Mouse (Mus musculus): Measurements from ENCODE around the gene Psors1c2. TPM values are rescaled to one million over a fixed set of nuclear protein-coding genes. Genes with fewer than 3 reads are reported as not detected.

The Psors1c2 gene
- total RNA-seq, 2 experiments from 2014 or later = 0.32 to 0.61 TPM

DNA sequence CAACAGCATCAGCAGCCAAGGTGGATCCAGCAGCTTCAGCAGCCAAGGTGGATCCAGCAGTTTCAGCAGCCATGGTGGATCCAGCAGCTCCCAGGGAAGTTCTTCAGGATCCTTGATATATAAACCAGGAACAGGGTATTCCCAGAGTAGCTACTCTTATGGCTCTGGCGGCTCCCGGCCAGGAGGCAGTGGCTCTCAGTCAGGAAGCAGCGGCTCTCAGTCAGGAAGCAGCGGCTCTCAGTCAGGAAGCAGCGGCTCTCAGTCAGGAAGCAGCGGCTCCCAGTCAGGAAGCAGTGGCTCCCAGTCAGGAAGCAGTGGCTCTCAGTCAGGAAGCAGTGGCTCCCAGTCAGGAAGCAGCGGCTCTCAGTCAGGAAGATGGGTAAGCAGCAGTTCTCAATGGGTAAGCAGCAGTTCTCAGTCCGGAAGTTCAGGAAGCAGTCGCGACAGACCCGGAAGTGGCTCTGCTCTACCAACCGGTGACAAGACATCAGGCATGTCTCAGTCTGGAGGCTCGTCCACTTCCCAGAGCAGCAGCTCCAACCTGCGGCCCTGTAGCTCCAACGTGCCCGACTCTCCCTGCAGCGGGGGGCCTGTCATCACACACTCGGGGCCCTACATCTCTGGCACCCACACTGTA is 21.9 kb downstream of the Psors1c2 start:
- no peak for DNase-seq (ENCODE audit: extremely low spot score in 1 of 2, low spot score in 1 of 2)

GRCm38 (mm10) chr17:35556186-35556765 is 23.3 kb downstream of the Psors1c2 start:
- DNase-seq (ENCODE audit: extremely low spot score in 1 of 2, low spot score in 1 of 2) = no peak

DNA sequence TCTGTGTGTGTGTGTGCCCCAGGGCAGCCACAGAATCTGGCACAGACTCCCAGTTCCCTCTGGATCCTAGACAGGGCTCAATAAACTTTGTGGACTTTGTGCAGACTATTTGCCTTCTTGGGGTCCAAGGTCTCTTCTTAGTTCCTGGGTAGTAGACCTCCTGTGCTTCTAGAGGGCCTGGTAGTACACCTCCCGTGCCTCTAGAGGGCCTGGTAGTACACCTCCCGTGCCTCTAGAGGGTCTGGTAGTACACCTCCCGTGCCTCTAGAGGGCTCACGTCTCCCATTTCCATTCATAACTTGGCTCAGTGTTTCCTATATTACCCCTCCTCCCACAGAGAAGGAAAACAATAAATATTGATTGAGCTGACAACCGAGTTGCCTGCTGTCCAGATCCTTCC is 23.8 kb downstream of the Psors1c2 start:
- peak in 1 of 2 experiments; percentile 51 for DNase-seq (ENCODE audit: extremely low spot score in 1 of 2, low spot score in 1 of 2)

- DNase-seq (ENCODE audit: extremely low spot score in 1 of 2, low spot score in 1 of 2) = no peak
Observed at GRCm38 (mm10) chr17:35557351-35557750, 24.4 kb downstream of the Psors1c2 start.

DNA sequence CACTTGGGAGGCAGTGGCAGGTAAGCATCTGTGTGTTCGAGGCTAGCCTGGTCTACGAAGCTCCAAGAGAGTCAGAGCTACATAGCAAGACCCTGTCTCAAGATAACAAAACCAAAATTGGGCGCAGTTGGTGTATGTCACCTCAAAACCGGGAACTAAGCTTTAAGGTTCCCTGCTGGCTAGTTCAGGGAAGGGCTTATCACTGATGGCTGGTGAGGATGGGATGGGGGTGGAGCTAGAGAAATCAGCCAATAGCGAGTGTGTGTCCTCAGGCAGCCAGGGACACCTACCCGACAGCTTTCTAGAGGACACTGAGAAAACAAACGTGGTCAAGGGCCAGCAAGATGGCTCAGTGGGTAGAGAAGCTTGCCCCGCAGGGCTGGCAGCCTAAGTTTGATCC is 25.2 kb downstream of the Psors1c2 start:
- DNase-seq (ENCODE audit: extremely low spot score in 1 of 2, low spot score in 1 of 2) = no peak

GRCm38 (mm10) chr17:35567150-35567549 is 34.1 kb downstream of the Psors1c2 start, which contains the start of gene 2300002M23Rik:
TSS of gene 2300002M23Rik (plus strand) at chr17:35567450.
- no peak for DNase-seq (ENCODE audit: extremely low spot score in 1 of 2, low spot score in 1 of 2)

- DNase-seq (ENCODE audit: extremely low spot score in 1 of 2, low spot score in 1 of 2) = no peak
Observed at GRCm38 (mm10) chr17:35567767-35568166, 34.8 kb downstream of the Psors1c2 start.

DNA sequence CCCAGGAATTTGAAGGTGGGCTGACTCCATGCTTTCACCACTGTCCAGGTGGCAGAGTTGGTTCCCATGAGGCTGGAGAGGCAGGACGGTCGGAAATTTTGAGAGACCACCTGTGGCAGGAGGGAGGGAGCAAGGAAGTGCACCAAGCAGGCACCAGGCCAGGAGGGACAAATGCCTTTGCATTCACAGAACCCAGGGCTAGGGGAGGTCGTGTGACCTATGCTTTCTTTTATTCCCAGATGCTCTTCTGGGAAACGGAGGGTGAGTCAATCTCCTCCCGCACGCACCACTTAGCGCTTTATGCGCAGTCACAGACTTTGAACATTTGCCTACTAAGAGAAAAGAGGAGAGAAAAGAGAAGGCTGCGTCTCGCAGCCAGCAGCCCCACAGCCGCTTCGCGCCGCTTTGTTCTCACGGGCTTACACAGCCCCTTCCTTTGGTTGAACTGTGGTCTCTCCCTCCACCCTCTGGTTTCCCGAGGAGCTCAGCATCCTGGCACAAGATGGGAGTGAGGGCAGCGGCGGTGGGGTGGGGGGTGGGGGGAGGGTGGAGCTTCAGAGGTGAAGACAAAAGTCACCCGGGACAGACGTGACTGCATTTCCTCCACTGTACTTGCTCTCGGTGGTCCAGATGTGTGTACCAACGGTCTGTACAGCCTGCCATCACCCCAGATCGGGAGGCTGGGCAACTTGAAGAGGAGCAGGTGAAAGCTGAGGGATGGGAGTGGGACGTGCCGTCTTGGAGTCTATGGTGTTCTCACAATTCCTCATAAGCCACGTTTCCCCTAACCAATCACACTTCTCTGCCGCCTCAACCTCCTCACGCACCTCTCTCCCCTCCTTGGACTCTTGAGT is 36.3 kb downstream of the Psors1c2 start:
- DNase-seq (ENCODE audit: extremely low spot score in 1 of 2, low spot score in 1 of 2) = no peak

DNA sequence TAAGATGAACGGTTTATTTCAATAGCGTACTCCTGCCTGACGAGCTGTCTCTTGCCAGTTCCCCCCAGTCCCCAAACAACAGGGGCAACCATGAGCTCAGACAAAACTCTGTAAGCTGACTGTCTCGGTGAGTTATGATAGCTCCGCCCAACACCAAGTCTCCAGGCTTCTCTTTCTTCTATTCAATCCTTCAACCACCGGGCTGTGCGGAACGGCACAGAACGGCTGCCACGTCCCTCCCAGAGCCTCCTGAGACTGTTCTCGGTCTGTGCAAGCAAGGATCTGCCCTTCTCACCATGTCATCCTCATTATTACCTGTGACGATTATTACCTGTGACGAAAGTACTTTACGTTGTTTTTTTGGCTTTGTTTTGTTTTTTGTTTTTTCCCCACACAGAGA is 37.8 kb downstream of the Psors1c2 start:
- DNase-seq (ENCODE audit: extremely low spot score in 1 of 2, low spot score in 1 of 2) = no peak

- DNase-seq (ENCODE audit: extremely low spot score in 1 of 2, low spot score in 1 of 2) = no peak
Observed at GRCm38 (mm10) chr17:35571477-35571876, 38.5 kb downstream of the Psors1c2 start.

DNA sequence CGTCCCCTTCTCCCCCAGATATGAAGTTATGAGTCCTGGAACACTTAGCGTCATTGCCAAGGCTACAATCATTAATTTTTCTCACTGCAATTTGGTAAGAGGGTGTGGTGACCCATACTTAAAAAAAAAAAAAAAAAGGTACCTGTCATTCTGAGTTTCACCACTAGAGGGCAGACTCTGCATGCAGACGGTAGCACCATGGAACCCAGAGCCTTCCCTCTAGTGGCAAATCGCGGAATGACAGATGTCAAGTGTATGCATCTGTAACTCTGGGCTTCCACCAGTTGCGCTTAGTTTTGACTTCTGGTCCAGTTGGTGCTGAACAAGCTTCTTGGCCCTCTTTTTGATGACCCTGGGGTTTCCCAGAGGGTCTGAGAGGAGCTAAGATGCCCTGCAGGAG is 45.2 kb downstream of the Psors1c2 start:
- DNase-seq (ENCODE audit: extremely low spot score in 1 of 2, low spot score in 1 of 2) = peak; percentile 41 to 92

DNA sequence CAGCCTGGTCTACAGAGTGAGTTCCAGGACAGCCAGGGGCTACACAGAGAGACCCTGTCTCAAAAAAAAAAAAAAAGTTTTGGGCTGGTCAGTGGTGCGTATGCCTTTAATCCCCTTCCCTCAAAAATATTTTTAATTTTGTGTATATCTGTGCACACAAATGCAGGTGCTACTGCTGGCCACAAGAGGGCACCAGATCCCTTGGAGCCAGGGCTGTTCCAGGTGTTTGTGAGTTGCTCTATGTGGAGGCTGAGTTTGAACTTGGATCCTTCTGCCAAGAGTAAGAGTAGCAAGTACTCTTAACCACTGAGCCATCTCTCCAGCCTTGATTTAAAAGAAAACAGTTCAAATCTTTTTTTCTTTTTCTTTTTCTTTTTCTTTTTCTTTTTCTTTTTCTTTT is 49.9 kb downstream of the Psors1c2 start:
- no peak for DNase-seq (ENCODE audit: extremely low spot score in 1 of 2, low spot score in 1 of 2)

Other genes with a start within 250 kb of the Psors1c2 start
- gene H2-Q1, start 212.8 kb upstream of the Psors1c2 start, total RNA-seq (2021) = under 1 TPM in 1 of 2 experiments, not detected in 1; 0.42 TPM
- gene H2-Q2, start 191.0 kb upstream of the Psors1c2 start, total RNA-seq (2021) = under 1 TPM in 1 of 2 experiments, not detected in 1; 0.44 TPM
- 1 to 10 TPM; 1.5 to 1.9 TPM for gene H2-Q4, start 153.6 kb upstream of the Psors1c2 start, total RNA-seq (2021)
- gene H2-Q6, start 108.4 kb upstream of the Psors1c2 start, total RNA-seq (2021) = not detected
- gene H2-Q7, start 94.0 kb upstream of the Psors1c2 start, total RNA-seq (2021) = under 1 TPM; 0.10 to 0.38 TPM
- under 1 TPM in 1 of 2 experiments, not detected in 1; 0.09 TPM for gene H2-Q10, start 63.1 kb upstream of the Psors1c2 start, total RNA-seq (2021)
- gene Pou5f1, start 27.2 kb upstream of the Psors1c2 start, total RNA-seq (2021) = under 1 TPM in 1 of 2 experiments, not detected in 1; 0.26 TPM
- gene Tcf19, start 16.4 kb upstream of the Psors1c2 start, total RNA-seq (2021) = 1 to 10 TPM; 4.7 to 6.1 TPM
- gene Cchcr1, start 16.1 kb upstream of the Psors1c2 start, total RNA-seq (2021) = 10 to 100 TPM in 1 of 2 experiments, 1 to 10 TPM in 1; 8.0 to 10.5 TPM
- under 1 TPM; 0.20 to 0.70 TPM for gene Cdsn, start 18.9 kb downstream of the Psors1c2 start, total RNA-seq (2021)
- not detected for gene 2300002M23Rik, start 34.2 kb downstream of the Psors1c2 start, total RNA-seq (2021)
- gene Sfta2, start 68.3 kb downstream of the Psors1c2 start, total RNA-seq (2021) = not detected
- gene Gm9573, start 93.4 kb downstream of the Psors1c2 start, total RNA-seq (2021) = not detected
- gene Mucl3, start 110.5 kb downstream of the Psors1c2 start, total RNA-seq (2021) = not detected
- 10 to 100 TPM; 33.7 to 42.0 TPM for gene Vars2, start 134.4 kb downstream of the Psors1c2 start, total RNA-seq (2021)
- 10 to 100 TPM; 30.2 to 33.7 TPM for gene Gtf2h4, start 140.5 kb downstream of the Psors1c2 start, total RNA-seq (2021)
- gene Ddr1, start 171.4 kb downstream of the Psors1c2 start, total RNA-seq (2021) = 10 to 100 TPM; 78.5 to 82.0 TPM